Mouse (Mus musculus): ENCODE measurements at regions not wholly inside any gene's neighbourhood (a gene's known extent, or its start where the extent isn't known, plus 50 kb on each side); places are given as distances from the start of the nearest gene placed in this dataset.

- TF ChIP-seq CTCF (conservative IDR thresholded peaks at IDR 0.05; ENCODE audit: low read length) (no peak), POU5F1 (IDR thresholded peaks at IDR 0.05; ENCODE audit: borderline replicate concordance, low read length) (no peak)
Measured at GRCm38 (mm10) chr4:34234645-34235044, 184.7 kb upstream of the Spaca1 start.
